Mouse (Mus musculus): ENCODE measurements around the gene 1110012L19Rik.

DNA sequence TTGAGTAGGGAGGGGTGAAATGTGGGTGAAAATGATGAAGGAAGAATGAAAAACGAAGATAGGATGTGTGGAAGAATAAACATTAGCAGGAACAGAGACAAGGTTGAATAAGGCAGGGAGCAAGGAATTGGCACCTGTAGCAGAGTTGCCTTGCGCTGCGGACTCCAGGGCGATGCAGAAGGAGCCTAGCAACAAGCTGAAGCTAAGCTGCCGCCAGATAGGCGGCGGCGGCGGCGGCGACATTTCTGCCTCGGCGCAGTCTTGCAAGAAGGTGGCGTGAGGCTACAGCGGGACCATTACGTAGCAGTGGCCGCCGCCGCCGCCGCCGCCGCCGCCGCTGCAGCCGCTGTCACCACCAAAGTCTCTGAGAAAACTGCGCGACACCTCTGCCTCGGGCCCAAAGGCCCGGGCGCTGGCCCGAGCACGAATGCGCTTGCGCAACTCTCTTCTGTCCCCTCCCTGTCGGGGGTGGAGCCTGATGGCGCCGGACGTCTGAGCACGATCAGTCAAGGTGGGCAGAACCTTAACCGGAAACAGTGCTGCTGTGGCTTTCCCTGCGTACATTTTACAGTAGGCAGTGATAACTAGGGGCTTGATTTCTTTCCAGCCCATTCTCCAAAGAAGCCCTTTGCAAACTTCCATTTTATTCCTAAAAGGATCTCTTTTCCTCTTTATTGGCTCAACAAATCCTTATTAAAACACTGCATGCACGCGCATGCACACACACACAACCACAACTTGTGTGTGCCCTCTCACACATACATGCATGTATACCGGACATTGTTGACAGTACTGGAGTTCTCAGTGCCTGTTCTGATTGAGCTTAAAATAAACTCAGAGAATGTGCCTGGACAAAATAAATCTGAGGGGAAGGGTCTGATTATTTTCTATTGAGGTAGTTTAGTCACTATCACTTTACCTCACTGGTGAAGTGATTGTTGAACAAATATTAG lies 20.7 kb upstream of the 1110012L19Rik start, which contains the start of gene Ids:
- TF ChIP-seq CTCF (IDR thresholded peaks at IDR 0.05; ENCODE audit: borderline replicate concordance, control insufficient read depth, extremely low read depth, insufficient read depth, low read length, poor library complexity) (no peak), POLR2A (IDR thresholded peaks at IDR 0.05; ENCODE audit: control insufficient read depth, extremely low read depth, insufficient read depth, low read length, poor library complexity) (peak; percentile 41; the same call in 1 of the 2 replicates)
